Mouse (Mus musculus) heart, embryonic 10.5 days (tissue): Measurements from ENCODE around the gene Ddx41. TPM values are rescaled to one million over a fixed set of nuclear protein-coding genes. Genes with fewer than 3 reads are reported as not detected.

Source experiments
- DNase-seq: peaks from one replicate; pipeline ENCODE4 v3.0.0-alpha.2; 2017; ENCODE audit warnings: low spot score
- H3K27ac ChIP-seq: fragments of 300-500 bp; sonication (generic); 2 replicates; pipeline ENCODE4 v1.5.1; 2016; ENCODE audit warnings: mild to moderate bottlenecking
- H3K27me3 ChIP-seq: fragments of 300-500 bp; sonication (generic); 2 replicates; pipeline ENCODE4 v1.6.1; 2016; ENCODE audit warnings: mild to moderate bottlenecking; ENCODE audit not compliant: poor library complexity, insufficient read depth, severe bottlenecking
- H3K36me3 ChIP-seq: fragments of 300-500 bp; sonication (generic); 2 replicates; pipeline ENCODE4 v1.6.1; 2016; ENCODE audit warnings: mild to moderate bottlenecking, moderate library complexity
- H3K4me1 ChIP-seq: fragments of 300-500 bp; sonication (generic); 2 replicates; pipeline ENCODE4 v1.6.1; 2016; ENCODE audit warnings: mild to moderate bottlenecking
- H3K4me3 ChIP-seq: fragments of 300-500 bp; sonication (generic); 2 replicates; pipeline ENCODE4 v1.5.1; 2016; ENCODE audit warnings: mild to moderate bottlenecking, moderate library complexity
- H3K9me3 ChIP-seq: fragments of 300-500 bp; sonication (generic); 2 replicates; pipeline ENCODE4 v1.6.1; 2016; ENCODE audit warnings: mild to moderate bottlenecking, moderate library complexity
- WGBS: fragments of 180-500 bp; shearing (Covaris S2); methylation state at CpG from one replicate; pipeline ENCODE4 v1.1.7; 2016; 5-methylcytosine and 5-hydroxymethylcytosine counted together
- polyA plus RNA-seq: library from polyadenylated mRNA; unstranded; fragments of >200 nt; fragmentation: Nextera tagmentation; extraction: Ambion mirVana; gene quantifications from 2 replicates; pipeline ENCODE4 v1.2.1, GENCODE M21; 2016

Ddx41 gene
- polyA plus RNA-seq, 1 experiment from 2014 or later: 64.1 TPM

DNA sequence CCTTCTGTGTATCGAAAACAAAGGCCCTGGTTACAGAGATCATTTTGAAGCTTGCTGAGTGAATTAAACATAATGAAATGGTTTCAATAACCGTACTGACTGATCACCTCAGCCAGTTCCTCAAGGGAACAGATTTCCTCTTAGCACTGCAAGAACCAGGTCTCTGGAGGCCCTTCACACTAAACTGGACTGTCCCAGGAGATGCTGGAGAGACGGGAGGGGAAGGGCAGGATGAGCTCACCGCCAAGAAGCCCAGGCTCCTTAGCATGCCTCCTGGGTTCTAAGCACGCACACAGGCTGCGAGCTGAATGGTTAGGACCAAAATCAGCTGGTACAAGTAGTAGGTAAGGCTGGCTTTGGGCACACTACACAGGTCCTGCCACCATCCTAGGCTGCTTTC is 30.5 kb upstream of the Ddx41 start:
- no peak for DNase-seq
- Histone ChIP-seq H3K4me3 (no peak overlapping the region), H3K27me3 (no peaks in the 10 kb centered on the region), H3K36me3 (peaks cover 36% of the 10 kb centered on the region), H3K27ac (no peak overlapping the region), H3K4me1 (peaks cover 18% of the 10 kb centered on the region), H3K9me3 (no peaks in the 10 kb centered on the region)
- 97% methylated on average over 6 of the region's 6 CpGs for WGBS

DNA sequence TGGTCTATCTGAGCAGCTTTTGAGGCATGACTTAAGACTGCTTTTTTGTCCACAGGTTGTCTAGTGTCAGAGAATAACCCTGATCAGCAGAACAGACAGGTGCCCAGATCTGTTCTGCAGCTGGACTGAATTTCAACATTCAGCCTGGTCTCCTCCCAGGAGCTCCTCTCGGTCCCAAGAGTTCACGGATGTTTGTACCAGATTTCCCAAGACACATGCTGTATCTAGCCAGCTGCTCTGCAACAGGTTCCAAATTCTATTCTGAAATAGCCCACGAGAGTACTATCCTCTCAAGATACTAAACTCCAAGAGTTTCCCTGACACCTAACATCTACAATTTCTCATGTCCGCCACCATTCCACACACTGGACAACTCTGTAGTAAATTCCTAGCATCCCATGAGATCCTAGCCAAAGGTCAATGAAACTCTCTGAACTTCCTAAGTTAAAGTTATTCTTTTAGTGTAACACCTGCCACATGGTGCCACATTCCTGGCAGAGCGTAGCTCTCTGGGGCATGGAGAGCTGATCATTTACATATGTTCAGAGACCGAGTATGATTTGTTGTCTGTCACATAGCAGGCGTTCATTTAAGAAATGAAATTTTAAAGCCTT is 26.9 kb upstream of the Ddx41 start:
- no peaks in the 10 kb centered on the region for H3K4me1 ChIP-seq
- peaks cover 40% of the 10 kb centered on the region for H3K36me3 ChIP-seq
- H3K27me3 ChIP-seq: no peaks in the 10 kb centered on the region
- DNase-seq: no peak
- no peak overlapping the region for H3K4me3 ChIP-seq
- WGBS: 85% methylated on average over 7 of the region's 7 CpGs
- no peak overlapping the region for H3K27ac ChIP-seq
- no peaks in the 10 kb centered on the region for H3K9me3 ChIP-seq

DNA sequence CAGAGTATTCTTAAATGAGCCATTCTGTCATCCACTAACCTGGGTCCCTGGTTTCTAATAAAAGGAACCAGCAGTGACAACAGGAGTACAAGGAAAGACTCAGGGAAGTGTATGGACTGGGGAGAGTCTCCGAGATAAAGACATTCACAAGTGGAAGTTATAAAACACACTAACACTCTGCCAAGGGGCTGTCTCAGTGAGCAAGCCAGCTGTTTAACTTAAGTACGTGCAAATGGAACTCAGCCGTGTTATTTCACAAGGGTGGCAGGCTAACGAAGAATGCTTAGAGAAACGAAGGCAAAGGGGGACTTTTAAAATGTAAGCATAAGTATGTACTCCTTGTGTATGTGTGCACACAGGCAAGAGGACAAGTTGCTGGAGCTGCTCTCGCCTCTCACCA is 21.0 kb upstream of the Ddx41 start:
- no peak for DNase-seq
- no peaks in the 10 kb centered on the region for H3K9me3 ChIP-seq
- WGBS: 90% methylated on average over 6 of the region's 6 CpGs

DNA sequence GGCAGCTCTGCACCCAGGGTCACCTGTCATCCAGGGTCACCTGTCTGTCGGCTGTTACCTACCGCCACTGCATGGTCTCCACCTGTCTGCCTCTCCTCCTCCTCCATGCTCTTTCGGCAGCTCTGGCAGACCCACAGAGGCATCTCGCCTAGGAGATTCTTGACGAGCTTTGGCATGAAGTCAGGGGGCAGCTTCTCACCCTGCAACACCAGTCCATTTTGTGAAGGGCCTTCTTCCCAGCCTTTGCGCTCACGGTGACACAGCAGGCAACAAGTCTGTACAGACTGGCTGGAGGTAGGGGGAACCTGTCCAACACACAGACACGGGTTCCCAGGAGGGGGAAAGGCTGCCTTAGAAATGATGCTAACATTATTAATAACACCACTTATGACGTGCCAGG is 19.5 kb upstream of the Ddx41 start:
- no peak for DNase-seq
- Histone ChIP-seq H3K27ac (no peak overlapping the region), H3K36me3 (peaks cover 58% of the 10 kb centered on the region), H3K4me1 (no peaks in the 10 kb centered on the region), H3K9me3 (no peaks in the 10 kb centered on the region), H3K27me3 (no peaks in the 10 kb centered on the region), H3K4me3 (no peak overlapping the region)
- 93% methylated on average over 9 of the region's 9 CpGs for WGBS

More for the DNA sequence above, 21.0 kb upstream of the Ddx41 start:
- Histone ChIP-seq H3K4me3 (no peak overlapping the region), H3K4me1 (no peaks in the 10 kb centered on the region), H3K27ac (no peak overlapping the region), H3K36me3 (peaks cover 55% of the 10 kb centered on the region), H3K27me3 (no peaks in the 10 kb centered on the region)

DNA sequence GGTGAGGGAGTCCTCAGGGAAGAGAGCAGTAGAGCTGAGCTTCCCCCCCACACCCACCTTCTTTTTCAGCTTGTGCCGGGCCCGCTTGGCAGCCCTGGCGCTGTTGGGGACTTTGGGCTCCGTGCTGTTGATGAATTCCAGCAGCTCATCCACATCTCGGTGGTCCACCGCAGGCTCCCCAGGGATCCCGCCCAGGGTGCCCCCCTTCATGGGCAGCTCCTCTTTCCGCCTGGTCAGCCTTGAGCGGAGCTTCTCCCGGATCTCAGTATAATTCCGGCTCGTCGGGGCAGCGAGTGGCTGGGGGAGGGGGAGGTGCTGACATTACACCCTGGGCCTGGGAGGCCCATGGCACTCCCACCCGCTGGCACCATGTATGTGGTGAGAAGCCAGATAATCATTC is 12.6 kb upstream of the Ddx41 start:
- Histone ChIP-seq H3K9me3 (no peaks in the 10 kb centered on the region), H3K27ac (no peak overlapping the region), H3K4me3 (no peak overlapping the region), H3K4me1 (peaks cover 6% of the 10 kb centered on the region; the same call in 1 of the 2 replicates), H3K27me3 (no peaks in the 10 kb centered on the region), H3K36me3 (peaks cover 95% of the 10 kb centered on the region)
- no peak for DNase-seq
- WGBS: 87% methylated on average over 15 of the region's 15 CpGs

DNA sequence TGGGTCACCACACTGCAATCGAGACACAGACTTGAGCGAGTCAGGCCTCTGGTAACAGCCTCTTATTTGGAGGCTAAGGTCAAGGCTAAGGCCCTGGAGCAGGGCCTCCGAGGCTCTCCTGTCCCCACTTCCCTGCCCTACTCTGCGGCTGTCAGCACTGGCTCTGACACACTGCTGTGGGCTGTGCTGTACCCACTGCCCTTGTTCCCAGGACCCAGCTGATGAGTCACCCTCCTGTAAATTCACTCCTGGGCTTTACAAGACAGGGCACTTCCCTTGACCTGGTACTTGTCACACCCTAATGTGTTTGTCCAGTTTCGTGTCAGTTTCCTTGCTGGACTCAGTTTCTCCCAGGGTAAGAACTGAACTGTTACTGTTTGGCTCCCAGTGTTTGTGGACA is 12.0 kb upstream of the Ddx41 start:
- WGBS: 85% methylated on average over 5 of the region's 5 CpGs
- Histone ChIP-seq H3K36me3 (peaks cover 95% of the 10 kb centered on the region), H3K9me3 (no peaks in the 10 kb centered on the region), H3K4me3 (no peak overlapping the region), H3K4me1 (peaks cover 6% of the 10 kb centered on the region; the same call in 1 of the 2 replicates), H3K27ac (no peak overlapping the region), H3K27me3 (no peaks in the 10 kb centered on the region)
- DNase-seq: no peak

DNA sequence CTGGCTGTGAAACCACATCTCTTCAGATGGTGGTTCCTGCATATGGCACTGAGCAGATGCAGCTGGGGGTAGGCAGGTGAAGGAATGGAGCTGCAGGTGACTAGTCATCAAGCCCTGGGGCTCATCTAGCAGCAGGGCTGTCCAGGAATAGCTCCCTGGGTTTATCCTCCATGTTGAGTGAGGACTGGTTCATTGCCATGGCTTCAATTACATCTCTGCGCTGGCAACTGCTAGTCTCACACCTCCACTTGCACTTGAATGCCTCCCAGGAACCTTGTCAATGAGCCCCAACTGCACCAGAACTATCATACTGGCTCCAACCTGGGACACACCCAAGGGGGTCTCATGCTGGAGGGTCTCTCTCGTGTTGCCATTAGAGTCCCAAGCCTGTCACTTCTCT is 11.5 kb upstream of the Ddx41 start:
- DNase-seq: no peak
- Histone ChIP-seq H3K27ac (no peak overlapping the region), H3K4me3 (no peak overlapping the region), H3K4me1 (peaks cover 6% of the 10 kb centered on the region; the same call in 1 of the 2 replicates), H3K9me3 (no peaks in the 10 kb centered on the region), H3K36me3 (peaks cover 95% of the 10 kb centered on the region), H3K27me3 (no peaks in the 10 kb centered on the region)
- WGBS: 82% methylated on average over 2 of the region's 2 CpGs

DNA sequence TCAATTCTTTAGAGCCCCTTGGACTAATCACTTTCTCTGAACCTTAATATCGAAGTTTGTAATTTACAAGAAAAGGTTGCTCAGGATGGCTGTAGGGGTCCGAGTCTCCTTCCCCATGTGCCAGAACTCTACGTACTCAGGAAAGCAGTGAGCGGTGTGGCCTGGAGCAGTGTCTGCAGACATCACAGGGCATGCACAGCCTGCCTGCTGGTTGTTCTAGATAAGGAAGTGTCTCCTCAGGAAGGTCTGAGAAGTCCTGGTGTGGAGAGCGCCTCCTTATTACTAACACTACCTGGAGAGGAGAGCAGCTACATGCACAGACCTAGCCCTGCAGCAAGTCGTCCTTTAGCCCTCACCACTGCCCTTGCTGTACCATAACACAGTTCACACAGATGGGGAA is 8.3 kb upstream of the Ddx41 start:
- Histone ChIP-seq H3K36me3 (peaks cover 100% of the 10 kb centered on the region), H3K27me3 (no peaks in the 10 kb centered on the region), H3K27ac (no peak overlapping the region), H3K9me3 (no peaks in the 10 kb centered on the region), H3K4me3 (no peak overlapping the region), H3K4me1 (peaks cover 6% of the 10 kb centered on the region; the same call in 1 of the 2 replicates)
- WGBS: 78% methylated on average over 6 of the region's 6 CpGs
- no peak for DNase-seq

DNA sequence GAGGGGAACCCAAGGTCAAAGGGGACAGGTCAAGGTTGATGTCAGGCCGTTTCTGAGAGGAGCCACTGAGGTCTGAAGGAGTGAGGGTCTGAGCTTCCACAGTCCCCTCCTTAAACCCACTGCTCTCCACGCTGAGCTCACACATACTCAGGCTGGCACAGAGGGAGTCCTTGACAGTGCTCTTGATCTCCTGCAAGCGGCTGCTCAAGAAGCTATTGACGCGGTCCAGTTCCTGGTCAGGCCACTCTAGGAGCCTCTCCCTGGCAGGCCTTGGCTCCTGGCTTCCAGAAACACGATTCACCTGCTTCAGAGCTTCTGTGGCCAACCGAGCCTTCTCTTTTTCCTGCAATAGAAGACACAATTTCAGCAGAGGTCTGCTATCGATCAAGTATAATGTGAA is 7.0 kb upstream of the Ddx41 start:
- no peaks in the 10 kb centered on the region for H3K9me3 ChIP-seq
- H3K4me3 ChIP-seq: no peak overlapping the region
- peaks cover 2% of the 10 kb centered on the region; the same call in 1 of the 2 replicates for H3K4me1 ChIP-seq
- H3K36me3 ChIP-seq: peaks cover 100% of the 10 kb centered on the region
- no peaks in the 10 kb centered on the region for H3K27me3 ChIP-seq
- WGBS: 87% methylated on average over 8 of the region's 8 CpGs
- H3K27ac ChIP-seq: no peak overlapping the region
- DNase-seq: no peak

DNA sequence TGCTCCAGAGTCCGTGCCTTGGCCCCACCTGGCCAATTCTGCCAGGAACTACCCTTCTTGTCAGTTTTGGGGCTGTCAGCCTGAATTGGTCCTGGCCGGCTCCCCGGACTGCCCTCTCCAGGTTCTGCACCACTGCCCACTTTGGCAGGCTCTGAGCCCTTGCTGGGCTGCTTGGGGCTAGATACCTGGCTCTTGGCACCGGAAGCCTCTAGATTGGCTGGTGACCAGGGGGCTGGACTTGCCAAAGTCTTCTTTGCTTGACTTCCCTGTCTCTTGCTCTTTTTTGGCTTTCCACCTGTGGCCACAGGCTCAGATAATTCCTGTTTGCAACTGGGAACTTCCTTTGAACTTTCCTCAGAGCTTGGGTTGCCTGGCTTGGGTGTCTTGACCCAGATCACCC is 6.4 kb upstream of the Ddx41 start:
- Histone ChIP-seq H3K36me3 (peaks cover 100% of the 10 kb centered on the region), H3K4me1 (no peaks in the 10 kb centered on the region), H3K27ac (no peak overlapping the region), H3K27me3 (no peaks in the 10 kb centered on the region), H3K9me3 (no peaks in the 10 kb centered on the region), H3K4me3 (no peak overlapping the region)
- 92% methylated on average over 4 of the region's 4 CpGs for WGBS
- DNase-seq: no peak

DNA sequence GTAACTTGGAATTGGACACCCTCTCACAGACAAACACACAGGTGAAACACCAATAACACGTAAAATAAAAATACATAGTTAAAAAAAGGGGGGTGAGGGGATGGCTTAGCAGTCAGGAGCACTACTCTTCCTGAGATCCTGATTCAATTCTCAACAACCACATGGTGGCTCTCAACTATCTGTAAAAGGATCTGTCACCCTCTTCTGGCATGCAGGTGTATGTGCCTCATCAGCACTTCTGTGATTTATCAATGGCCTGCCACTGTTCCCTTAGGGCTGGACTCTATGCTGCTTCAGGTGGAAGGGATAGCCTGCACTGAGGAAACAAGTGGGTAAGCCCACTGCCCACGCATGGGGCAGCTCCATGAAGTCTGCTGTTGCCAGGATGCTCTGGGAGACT is 4.5 kb upstream of the Ddx41 start:
- Histone ChIP-seq H3K4me3 (no peak overlapping the region), H3K27ac (no peak overlapping the region), H3K27me3 (no peaks in the 10 kb centered on the region), H3K9me3 (no peaks in the 10 kb centered on the region), H3K36me3 (peaks cover 84% of the 10 kb centered on the region), H3K4me1 (peaks cover 6% of the 10 kb centered on the region)
- DNase-seq: no peak
- 89% methylated on average over 2 of the region's 2 CpGs for WGBS

DNA sequence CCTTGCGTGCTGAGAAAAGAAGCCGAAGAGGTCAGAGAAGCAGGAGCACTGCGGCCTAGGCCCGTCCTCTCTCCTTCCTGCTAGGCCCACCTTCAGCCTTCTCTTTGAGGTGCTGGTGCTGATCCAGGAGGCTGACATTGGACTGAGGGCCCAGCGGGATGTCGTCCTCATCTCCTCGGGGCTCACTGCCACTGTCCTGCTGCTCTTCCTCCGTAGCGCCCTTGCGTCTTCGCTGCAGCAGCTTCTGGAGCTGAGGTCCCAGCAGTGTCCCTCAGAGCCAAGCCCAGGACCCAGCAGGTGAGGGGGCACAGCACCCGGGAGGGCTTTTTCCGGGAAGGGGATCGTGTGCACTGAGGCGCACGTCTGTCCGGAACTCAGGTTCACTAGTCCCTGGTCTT is 663 bp downstream of the Ddx41 start:
- no peaks in the 10 kb centered on the region for H3K27me3 ChIP-seq
- peaks cover 15% of the 10 kb centered on the region for H3K4me1 ChIP-seq
- no peaks in the 10 kb centered on the region for H3K9me3 ChIP-seq
- DNase-seq: no peak
- H3K27ac ChIP-seq: peak overlapping the region; percentile 89
- H3K4me3 ChIP-seq: peak overlapping the region; percentile 94
- WGBS: 17% methylated on average over 17 of the region's 17 CpGs
- H3K36me3 ChIP-seq: peaks cover 76% of the 10 kb centered on the region

DNA sequence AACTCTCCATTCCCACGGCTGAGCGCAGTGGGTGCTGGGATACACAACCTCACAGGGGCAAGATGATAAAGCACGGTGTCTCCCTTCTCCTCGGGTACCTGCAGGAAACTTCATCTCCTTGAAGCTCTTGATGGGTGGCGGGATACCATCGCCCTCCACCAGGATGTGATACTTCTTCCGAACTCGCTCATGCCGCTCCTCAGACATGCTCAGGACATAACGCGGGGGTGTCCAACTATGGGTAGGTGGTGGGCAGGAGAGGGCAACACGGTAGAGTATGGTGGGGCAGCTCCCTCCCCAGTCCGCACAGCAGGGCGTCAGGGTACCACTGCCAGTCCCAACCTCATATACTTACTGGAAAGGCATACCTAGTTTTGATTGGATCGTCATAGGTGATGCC is 1.3 kb downstream of the Ddx41 start:
- peaks cover 15% of the 10 kb centered on the region for H3K4me1 ChIP-seq
- H3K9me3 ChIP-seq: no peaks in the 10 kb centered on the region
- H3K36me3 ChIP-seq: peaks cover 76% of the 10 kb centered on the region
- no peaks in the 10 kb centered on the region for H3K27me3 ChIP-seq
- peak overlapping the region; percentile 94 for H3K4me3 ChIP-seq
- H3K27ac ChIP-seq: peak overlapping the region; percentile 89; the same call in 1 of the 2 replicates
- WGBS: 93% methylated on average over 15 of the region's 15 CpGs
- no peak for DNase-seq
